ENCODE assay signal across 8 mouse cellular contexts in genomic region chr1:39206942-39207341, GRCm38 (mm10). TPM values are rescaled to one million over a fixed set of nuclear protein-coding genes. Genes with fewer than 3 reads are reported as not detected.
DNase-seq lines count a peak whose midpoint lies in the region; ATAC-seq lines count a peak whose summit lies in the region.
"Had no signal": no experiment of that assay in that cellular context is flagged by ENCODE, and none has a peak within 500 bp of the region (broad histone marks: within the 10 kb centered on the region; RNA-seq: fewer than 3 reads in every experiment).

No protein-coding gene starts in this region.

- ATAC-seq in liver, embryonic 12.5 days, result no peak
- ATAC-seq in megakaryocyte progenitor cell, adult 5-6 weeks (replicated peaks; ENCODE audit: poor library complexity), result peak; percentile 84
- ATAC-seq in midbrain, embryonic 15.5 days (replicated peaks), result no peak
- ATAC-seq in megakaryocyte, adult 5-6 weeks (ENCODE audit: poor library complexity, severe bottlenecking), result no peak

- H3K27ac ChIP-seq in liver, embryonic 12.5 days, result no peak overlapping the region
- H3K27ac ChIP-seq in midbrain, embryonic 15.5 days, result no peak overlapping the region

- no peaks in the 10 kb centered on the region for H3K36me3 ChIP-seq in liver, embryonic 12.5 days
- H3K36me3 ChIP-seq in midbrain, embryonic 15.5 days (replicated peaks), result no peaks in the 10 kb centered on the region

- no peaks in the 10 kb centered on the region for H3K9me3 ChIP-seq in liver, embryonic 12.5 days (replicated peaks)
- no peaks in the 10 kb centered on the region for H3K9me3 ChIP-seq in midbrain, embryonic 15.5 days

- no peak overlapping the region for H3K4me3 ChIP-seq in liver, embryonic 12.5 days
- no peak overlapping the region for H3K4me3 ChIP-seq in midbrain, embryonic 15.5 days

- 25% methylated on average over 7 of the region's 7 CpGs for WGBS in liver, embryonic 12.5 days (ENCODE audit: insufficient replicate concordance)
- 42% methylated on average over 7 of the region's 7 CpGs for WGBS in midbrain, embryonic 15.5 days

- DNase-seq in liver (peak; percentile 16), ES-CJ7 (ENCODE audit: low read depth, low spot score) (peak; percentile 65)
- peak; percentile 54 to 67 for DNase-seq in adrenal gland, postnatal 36 days

- H3K4me2 ChIP-seq in liver, embryonic 12.5 days, result no peak overlapping the region
- no peak overlapping the region for H3K4me2 ChIP-seq in midbrain, embryonic 15.5 days

- peaks cover 4% of the 10 kb centered on the region; the same call in 1 of the 2 replicates for H3K27me3 ChIP-seq in liver, embryonic 12.5 days (replicated peaks)
- H3K27me3 ChIP-seq in midbrain, embryonic 15.5 days (replicated peaks), result no peaks in the 10 kb centered on the region

- H3K9ac ChIP-seq in liver, embryonic 12.5 days, result no peak overlapping the region
- no peak overlapping the region for H3K9ac ChIP-seq in midbrain, embryonic 15.5 days

- no peaks in the 10 kb centered on the region for H3K4me1 ChIP-seq in liver, embryonic 12.5 days
- no peaks in the 10 kb centered on the region for H3K4me1 ChIP-seq in midbrain, embryonic 15.5 days

RNA-seq across cellular contexts. Expression of gene Npas2, which starts 13.4 kb away (rescaled TPM):
- polyA plus RNA-seq in liver, embryonic 12.5 days (2016; fragmentation: Nextera tagmentation; extraction: Ambion mirVana), result 0.06 and 0.18 TPM in 2 replicates
- total RNA-seq in adrenal gland, postnatal 36 days (2021), result 1 to 10 TPM; 1.2 to 5.0 TPM
- 0.07 TPM in 1 of 2 replicates, not detected in the other for total RNA-seq in megakaryocyte progenitor cell, adult 5-6 weeks (2015)
- total RNA-seq in megakaryocyte progenitor cell, adult 5-6 weeks (2017), result not detected in 2 replicates
- 0.56 and 0.65 TPM in 2 replicates for polyA plus RNA-seq in midbrain, embryonic 15.5 days (2015; fragmentation: Nextera tagmentation; extraction: Ambion mirVana)
- not detected in 2 replicates for total RNA-seq in megakaryocyte, adult 5-6 weeks (2015)
- total RNA-seq in megakaryocyte, adult 5-6 weeks (2017), result not detected in 2 replicates
- total RNA-seq: neutrophil, adult 5-6 weeks had no signal
